Mouse (Mus musculus): ENCODE measurements around the gene Ubap1. TPM values are rescaled to one million over a fixed set of nuclear protein-coding genes. Genes with fewer than 3 reads are reported as not detected.

The Ubap1 gene
- 10 to 100 TPM; 47.8 to 55.8 (median 50.8) TPM for total RNA-seq (2022)

DNA sequence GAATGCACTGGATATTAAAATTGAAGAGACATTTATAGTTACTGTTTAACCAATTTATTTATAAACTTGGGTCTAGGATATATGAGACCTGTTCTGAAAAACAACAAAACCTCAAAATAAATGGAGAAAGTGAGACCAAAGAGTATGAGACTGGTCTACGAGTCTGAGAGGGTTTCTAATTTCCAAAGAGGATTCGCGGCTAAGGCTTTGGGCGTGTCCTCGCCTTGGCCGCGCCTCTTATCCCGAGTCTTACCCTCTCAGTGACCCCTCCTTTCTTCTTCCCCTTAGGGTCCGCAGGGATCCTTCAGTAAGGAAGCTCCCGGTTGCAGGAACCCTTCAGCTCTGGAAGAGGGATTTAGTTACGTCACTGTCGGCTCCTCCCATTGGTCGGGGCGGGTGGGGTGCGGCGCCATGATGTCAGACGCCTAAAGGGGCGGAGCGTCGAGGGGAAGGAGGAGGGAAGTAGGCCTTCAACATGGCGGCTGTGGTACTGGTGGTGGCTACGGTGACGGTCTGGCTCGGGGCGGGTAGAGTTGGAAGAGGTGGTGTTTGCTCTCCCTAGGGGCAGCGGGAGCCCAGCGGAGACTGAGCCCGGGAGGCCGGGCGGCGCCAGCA is at the start of gene Ubap1:
Ubap1 (plus strand) TSS at position 413 of the 615 bp plus-strand sequence.
- peak; percentile 93 for DNase-seq

DNA sequence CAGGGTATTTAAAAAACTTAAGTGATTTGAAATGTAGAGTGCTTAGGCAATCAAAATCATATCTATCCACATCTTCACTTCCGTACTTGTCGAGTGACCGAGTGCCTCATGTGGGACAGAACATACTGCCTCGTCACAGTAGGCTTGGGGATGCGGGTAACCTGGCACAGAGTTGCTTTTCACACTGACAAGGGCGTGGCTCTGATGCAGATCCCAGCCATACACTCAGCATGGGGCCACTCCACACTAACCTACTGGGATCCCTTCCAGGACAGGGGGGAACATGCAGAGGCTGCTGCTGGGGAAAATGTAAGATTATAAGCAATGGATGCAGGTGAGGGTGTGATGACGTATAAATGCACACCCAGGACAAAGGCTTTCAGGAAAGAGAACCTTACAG is 45.1 kb upstream of the Ubap1 start:
- no peak for DNase-seq

DNA sequence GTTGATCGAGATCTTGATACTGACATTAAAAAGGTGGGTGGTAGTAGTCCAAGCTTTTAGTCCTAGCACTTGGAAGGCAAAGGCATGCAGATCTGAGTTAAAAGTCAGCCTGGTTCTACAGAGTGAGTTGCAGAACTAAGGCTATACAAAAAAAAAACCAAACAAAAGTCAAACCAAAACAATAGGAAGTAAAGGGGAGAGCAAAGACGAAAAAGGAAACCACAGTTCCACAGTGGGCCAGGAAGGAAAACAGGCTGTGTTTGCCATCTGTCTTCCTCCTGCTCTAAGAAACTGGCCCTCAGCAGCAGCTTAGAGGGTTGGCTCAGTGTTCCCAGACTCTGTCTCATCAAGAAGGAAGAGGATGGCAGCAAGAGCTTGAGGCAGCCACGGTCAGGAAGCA is 44.5 kb upstream of the Ubap1 start:
- no peak for DNase-seq

DNA sequence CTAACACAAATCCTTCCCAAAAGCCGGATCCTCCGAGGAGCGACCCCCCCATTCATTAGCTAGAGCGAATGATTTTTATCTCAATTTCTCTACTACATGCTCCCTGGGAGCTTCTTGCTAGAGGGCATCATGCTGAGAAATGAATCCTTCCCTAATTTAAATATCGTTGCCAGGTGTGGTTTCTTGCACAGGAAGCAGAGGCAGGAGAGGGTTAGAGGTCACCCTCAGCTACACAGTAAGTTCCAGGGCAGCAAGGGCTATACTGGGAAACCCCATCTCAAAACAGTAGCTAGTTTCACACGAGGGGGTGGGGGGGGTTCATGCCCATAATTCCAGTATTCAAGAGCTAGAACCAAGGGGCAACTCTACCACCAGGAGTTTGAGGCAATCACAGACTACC is 41.4 kb upstream of the Ubap1 start:
- DNase-seq: no peak

DNA sequence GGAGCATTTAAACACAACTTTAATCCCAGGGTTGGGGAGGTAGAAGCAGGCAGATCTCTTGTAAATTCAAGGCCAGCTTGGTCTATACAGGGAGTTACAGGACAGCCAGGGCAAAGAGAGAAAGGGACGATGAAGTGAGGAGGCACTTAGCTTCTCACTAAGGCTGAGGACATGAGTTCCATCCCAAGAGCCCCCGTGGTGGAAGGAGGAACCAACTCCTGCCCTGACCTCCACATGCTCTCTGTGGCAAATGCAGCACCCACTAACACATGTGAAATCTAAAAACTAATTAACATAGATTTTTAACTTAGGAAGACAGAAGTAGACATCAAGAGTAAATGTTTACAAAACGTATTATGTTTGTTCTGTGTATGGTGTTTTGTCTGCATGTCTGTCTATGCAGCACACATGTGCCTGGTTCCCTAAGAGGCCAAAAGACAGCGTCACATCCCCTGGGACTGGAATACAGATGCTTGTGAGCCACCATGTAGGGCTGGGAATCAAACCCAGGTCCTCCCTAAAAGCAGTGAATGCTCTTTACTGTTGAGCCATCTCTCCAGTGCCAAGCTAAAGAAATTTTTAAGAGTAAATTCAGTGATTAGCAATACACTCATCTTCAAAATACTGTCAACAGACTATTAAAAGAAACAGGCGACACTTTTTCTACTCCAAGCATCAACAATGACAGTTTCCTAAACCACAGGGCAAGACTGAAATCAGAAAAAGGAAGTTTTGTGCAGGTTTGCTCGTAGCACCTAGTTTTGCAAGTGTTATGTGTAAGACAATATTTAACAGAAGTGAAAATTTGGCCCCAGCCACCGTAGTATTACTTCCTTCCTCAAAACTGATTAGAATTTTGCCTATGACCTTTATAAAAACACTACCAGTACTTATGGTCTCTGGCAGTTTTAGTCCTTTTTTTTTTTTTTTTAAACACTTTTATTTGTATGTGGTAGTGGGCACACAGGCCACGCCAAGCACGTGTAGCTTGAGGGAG is 37.9 kb upstream of the Ubap1 start:
- DNase-seq: no peak

DNA sequence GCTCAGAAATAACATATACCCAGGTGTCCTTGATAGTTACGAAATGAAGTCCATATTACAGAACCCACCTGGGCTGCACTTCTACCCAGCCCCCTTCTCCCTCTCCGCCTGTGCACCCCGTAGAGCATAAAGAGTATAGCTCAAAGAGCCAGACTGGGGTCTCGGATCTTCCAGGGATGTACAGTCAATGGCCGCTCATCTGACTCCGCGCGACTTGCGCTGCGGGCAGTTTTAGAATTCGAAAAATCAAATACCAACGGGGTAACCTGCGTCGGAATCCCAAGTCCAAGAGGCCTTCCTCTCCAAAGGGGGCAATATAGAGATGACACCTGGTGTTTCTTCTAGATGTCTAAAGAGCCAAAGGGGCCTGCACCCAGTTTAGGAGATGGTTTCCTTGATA is 35.1 kb upstream of the Ubap1 start:
- DNase-seq: no peak

DNA sequence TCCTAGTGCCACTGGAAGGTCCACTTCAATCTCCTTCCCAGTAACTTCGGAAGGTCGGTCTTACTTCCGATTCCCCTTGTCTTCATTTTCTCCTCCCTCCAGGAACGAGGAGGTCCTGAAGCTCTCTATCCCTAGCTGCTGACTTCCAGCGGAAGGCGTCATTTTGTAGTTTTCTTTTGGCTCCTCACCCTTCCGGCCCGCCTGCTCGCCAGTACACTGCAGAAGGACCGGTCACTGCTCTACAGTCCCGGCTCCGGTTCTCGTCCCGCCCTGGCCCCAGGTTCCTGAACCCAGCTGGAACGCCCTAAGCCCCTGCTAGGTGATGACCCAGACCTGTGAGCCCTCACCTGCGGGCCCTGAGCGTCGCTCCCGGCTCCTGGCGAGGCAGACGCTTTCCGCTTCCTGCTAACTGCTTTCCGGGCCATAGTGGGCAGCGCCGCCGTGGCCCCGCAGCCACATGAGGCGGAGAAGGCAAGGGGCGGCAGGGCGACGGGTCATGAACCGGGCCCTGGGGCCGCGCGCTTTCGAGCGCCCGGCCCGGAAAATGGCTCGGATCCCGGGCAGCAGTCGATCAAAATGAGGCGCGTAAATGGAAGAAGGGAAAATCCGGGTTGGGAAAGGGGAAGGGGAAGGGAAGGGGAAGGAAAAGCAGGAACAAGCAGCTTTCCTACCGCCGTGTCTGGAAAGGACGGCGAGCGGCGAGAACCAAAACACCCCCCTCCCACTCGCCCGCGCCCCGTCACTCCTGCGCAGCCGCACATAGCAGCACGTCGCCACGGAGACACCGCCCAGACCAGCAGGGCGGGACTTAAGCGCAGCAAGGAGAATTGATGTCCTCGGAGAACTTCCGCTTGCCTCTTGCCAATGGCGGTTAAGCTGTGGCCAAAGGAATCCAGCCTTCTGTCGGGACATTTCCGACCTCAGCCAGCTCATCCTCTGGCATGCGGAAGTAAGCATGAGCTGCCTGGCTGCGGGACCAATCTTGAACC is 34.4 kb upstream of the Ubap1 start, which contains the start of gene Dcaf12:
Dcaf12 (minus strand) TSS at position 749 of the 989 bp plus-strand sequence.
- peak; percentile 96 for DNase-seq

DNA sequence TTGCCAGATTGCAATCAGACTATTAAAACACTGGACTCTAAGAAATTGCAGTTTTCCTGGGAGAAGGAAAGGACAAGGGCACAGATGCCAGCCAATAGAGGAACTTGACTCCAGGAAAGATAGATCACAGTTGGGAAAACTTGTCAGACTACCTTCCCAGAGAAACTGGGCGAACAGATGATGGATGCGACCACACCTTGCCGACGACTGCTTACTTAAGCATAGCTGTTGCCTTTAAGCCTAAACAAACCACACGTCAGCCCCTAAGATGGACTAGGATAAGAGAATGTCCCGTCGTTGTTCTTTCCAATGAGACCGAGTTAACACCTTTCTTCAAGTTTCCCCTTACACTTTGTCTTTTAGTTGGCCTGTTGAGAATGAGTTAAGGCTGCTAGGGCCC is 33.6 kb upstream of the Ubap1 start:
- DNase-seq: no peak

DNA sequence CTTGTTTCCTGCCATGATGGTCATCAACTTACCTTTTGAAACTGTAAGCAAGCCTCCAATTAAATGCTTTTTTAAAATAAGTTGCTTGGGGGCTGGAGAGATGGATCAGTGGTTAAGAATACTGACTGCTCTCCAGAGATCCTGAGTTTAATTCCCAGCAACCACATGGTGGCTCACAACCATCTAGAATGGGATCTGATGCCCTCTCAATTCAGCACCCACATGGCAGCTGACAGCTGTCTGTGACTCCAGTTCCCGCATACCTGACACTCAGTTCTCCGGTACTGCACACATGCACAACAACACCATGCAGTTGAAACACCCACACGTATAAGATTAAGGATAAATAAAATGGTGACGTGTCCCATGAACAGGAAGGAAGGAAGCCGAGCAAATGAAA is 30.5 kb upstream of the Ubap1 start:
- DNase-seq: no peak

DNA sequence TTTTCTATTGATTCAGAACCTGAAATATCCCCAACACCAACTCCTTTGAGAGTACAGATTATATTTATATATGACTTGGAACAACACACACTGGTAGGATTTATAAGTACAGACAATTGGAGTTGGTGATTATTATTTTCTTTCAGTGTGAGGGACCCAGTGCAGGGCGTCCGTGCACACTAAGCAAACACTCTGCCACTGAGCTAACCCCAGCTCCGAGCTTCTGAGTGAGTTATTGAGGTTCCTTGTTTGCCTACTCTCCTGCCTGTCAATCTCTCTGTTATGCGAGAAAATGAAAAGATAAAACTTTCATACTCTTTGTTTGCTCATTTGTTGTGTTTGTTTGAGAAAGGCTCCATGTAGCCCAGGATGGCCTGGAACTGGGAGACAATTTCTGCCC is 27.8 kb upstream of the Ubap1 start:
- DNase-seq: no peak

DNA sequence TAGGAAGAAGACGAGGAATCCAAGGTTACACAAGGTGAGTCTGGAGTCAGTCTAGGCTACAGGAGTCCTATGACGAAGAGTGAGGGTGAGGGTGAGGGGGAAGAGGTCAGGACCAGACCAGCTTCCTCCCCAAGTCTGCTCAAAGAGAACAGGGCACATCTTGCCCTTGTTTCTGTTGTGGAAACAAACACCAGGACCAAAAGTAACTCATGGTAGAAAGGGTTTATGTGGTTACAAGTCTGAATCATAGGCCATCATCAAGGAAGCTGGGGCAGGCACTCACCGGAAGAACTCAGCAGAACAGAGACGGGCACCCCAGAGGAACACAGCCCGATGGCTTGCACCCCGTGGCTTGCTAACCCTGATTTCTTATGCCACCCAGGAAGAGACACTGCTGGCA is 21.9 kb upstream of the Ubap1 start:
- DNase-seq: no peak

DNA sequence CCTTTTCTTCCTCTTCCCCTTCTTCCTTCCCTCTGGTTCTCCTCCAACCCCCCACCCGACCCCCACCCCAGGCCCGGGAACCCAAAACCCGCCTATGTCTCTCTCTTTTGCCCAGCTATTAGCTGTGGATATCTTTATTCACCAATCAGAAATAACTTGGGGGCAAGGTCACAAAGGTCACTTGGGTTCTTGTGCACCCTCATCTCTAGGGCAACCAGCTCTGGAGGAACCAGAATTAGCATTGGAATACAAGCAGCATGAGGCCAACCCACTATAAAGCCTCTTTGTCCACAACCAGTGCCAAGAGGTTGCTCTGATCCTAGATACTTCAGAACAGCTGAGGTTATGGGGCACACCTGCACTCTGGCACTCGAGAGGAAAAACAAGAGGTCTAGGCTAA is 19.3 kb upstream of the Ubap1 start:
- DNase-seq: no peak

DNA sequence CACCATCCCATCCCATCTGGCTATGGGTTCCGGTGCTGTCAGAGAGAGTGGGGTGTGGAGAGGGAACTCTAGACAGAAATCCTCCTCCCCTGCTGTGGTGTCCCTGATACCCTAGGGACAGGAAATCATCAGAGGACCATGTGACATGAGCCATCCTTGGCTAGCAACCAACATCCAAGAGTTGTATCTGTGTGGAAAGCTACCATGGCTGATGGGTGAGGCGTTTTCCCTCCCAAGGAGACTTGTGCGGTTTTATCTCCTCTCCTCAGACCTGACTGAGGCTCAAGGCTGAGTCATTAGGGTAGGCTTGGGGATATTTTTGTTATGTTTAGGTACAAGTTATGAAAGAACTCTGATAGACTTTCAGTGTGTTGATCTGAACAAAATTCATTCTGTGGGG is 17.7 kb upstream of the Ubap1 start:
- no peak for DNase-seq

DNA sequence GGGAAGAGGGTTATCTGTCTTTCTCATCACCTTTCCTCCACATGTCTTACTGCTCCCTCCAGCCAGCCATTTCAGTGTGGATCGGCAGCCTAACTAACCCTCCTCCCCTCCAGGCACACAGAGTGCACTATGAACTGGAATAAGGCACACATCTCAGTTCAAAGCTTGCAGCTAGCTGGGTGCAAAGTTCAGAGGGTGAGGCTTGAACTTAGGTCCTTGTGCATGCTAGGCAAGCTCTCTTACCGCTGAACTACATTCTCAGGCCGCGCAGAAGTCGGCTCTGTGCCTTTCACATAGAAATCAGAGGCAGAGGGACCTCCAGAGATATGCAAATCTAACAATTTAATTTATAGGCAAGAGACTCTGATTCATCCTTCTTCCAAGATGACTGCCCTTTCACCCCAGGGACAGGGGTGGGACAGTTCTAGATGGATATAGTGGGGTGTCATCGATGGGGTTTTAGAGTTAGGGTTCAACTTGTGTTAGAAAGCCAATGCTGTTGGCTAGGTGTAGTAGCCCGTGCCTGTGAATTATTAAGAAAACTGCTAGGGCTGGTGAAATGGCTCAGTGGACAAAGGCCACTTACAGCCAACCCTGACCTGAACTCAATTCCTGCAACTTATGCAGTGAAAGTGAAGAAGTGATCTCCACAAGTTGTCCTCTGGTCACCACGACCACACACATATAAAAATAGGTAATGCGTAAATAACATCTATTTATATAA is 16.9 kb upstream of the Ubap1 start:
- DNase-seq: no peak

DNA sequence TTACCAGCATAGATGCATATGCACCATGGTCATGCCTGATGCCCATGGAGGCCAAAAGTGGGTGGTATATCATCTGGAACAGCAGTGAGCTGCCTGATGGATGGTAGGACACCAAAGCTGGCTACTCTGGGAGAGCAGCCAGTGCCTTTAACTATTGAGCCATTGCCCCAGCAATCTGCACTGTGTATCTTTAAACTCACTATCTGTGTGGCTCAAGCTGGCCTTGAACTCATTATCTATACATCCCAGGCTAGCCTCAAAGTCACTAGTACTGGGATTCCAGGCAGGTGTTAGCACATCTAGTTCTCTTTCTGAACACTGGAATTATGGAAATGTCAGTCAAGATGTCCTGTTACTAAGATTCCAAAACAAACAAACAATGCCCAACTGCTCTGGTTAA is 12.2 kb upstream of the Ubap1 start:
- no peak for DNase-seq

DNA sequence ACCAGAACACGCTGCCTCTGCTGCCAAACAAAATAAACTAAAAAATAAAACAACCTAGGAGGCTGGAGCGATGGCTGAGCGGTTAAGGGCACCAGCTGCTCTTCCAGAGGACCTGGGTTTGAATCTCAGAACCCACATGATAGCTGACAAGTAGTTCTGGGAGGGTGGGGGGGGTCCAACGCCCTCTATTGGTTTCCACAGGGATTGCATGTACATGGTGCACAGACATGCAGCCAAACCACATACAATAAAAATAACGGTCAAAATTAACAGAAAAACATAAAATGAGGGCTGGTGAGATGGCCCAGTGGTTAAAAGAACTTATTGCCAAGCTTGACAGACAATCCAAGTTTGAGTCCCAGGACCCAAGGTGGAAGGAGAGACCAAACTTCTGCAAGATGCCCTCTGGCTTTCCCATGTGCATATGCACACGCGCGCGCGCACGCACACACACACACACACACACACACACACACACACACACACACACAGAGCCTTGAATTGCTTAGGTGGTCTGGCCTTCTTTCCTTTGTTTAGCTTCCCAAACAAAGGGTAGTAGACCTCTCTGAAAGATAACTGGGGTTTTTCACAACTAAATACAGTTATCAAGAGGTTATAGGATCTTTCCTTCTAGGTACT is 7.8 kb upstream of the Ubap1 start:
- no peak for DNase-seq

DNA sequence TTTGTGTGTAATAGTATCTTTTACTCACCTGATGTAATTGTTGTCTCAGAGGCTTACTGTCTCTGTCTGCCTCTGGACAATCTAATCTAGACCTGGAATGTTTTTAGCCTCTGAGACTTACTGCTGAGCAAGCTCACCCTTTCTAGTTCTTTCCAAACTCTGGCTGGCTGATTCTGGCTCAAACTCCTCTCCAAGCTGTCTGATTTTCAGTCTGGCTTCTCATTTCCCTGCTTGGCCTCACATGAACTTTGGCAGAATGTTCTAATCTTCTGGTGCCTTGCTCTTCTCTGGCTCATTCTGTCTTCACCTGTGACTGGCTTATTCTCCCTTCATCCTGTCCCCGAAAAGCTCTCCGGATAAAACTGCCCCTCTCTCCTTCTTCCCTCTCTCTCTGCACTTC is 2.8 kb upstream of the Ubap1 start:
- DNase-seq: no peak

DNA sequence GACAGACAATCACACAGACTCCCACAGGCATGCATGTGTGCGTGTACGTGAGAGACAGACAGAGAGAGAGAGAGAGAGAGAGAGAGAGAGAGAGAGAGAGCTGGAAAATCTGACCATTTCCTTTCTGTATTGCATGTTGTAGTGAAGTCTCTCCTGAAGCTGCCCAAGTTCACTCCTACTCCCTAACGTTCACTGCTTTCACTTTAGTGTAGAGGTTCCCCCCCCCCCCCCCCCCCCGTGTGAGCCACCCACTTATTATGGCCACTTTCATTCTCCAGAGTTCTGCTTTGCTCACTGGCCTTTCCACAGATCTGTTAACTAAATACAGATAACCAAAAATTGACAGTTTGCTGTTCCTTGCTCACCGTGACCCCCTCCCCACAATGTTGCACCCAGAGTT is 957 bp upstream of the Ubap1 start:
- DNase-seq: no peak

DNA sequence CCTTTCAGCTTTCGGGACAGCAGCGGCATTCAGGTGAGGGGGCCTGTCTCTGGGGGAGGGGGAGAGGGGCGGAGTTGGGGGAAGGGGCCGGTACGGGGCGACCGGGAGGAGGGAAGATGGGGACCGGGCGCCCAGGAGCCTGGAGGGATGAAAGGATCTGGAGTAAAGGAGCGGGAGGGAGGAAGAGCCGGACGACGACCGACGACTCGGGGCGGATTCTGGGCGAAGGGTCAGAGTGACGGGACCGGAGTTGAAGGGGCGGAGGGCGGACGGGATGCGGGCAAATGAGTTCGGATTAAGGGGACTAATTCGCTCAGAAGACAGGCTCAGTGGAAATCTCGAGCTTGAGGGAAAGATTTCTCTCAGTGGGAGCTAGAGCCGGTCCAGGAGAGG is 399 bp downstream of the Ubap1 start:
- DNase-seq: no peak

DNA sequence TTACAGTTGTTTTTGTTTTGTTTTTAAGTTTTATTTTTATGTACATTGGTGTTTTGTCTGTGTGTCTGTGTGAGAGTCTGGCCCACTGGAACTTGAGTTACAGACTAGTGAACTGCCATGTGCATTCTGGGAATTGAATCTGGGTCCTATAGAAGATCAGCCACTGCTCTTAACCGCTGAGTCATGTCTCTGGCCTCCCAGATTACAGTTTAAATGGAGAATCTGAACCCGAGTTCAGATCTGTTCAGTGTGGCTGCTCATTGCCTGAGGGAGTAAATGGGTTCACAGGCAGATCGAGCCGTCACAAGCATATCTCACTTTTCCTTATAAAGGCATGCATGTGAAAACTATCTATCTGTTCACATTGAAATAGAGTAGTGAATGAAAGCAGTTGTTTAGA is 4.0 kb downstream of the Ubap1 start:
- DNase-seq: no peak

DNA sequence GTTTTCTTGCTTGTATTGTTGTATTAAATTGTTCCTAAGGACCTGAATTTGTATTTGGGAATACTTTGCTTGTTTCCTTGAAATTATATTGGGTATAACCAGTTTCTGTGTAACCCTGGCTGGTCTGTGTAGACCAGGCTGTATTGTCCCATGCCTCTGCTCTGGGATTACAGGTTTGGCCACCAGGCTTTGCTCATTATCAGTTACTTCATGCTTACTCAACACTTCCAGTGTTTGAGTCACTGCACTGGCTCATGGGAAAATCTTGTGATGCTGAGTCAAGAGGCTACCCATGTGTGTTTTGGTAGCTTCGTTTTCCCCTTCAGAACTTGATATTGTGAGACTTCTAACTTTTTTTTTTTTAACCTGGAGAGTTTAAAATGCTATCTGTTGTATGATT is 4.5 kb downstream of the Ubap1 start:
- no peak for DNase-seq

DNA sequence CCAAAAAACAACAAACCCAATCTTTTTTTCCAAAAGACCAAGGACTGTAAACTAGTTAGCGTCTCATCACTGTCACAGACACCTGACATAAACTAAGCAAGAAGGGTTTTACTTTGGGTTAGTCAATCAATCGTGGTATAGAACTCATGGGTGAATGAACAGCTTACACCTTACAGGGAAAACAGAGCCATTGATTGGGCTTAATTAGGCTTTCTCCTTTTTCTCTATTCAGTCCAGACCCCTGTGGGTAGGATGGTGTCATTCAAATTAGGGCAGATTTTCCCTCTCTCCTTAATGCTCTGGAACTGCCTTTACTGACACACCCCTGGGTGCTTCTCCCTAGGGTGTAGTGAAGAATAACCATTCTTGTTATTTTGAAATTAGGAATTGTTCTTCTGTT is 8.4 kb downstream of the Ubap1 start:
- no peak for DNase-seq

Data from adrenal gland, adult 8-10 months (tissue).